In genomic region chr13:41357161-41357560, GRCm38 (mm10) we compare ENCODE assay signal across 12 mouse cellular contexts.
DNase-seq lines count a peak whose midpoint lies in the region; ATAC-seq lines count a peak whose summit lies in the region.
"Had no signal": no experiment of that assay in that cellular context is flagged by ENCODE, and none has a peak within 500 bp of the region (broad histone marks: within the 10 kb centered on the region; RNA-seq: fewer than 3 reads in every experiment).

No protein-coding gene starts in this region.

- no peaks in the 10 kb centered on the region for H3K9me3 ChIP-seq in heart, embryonic 10.5 days
- no peaks in the 10 kb centered on the region for H3K9me3 ChIP-seq in forebrain, embryonic 16.5 days (ENCODE audit: control insufficient read depth, low read length)
- H3K9me3 ChIP-seq in limb, embryonic 15.5 days = no peaks in the 10 kb centered on the region

- no peak for ATAC-seq in forebrain, embryonic 16.5 days
- ATAC-seq in limb, embryonic 15.5 days (ENCODE audit: insufficient number of reproducible peaks, low FRiP score, low TSS enrichment, low read depth) = no peak
- no peak for ATAC-seq in megakaryocyte-erythroid progenitor cell, adult 5-6 weeks (replicated peaks; ENCODE audit: low FRiP score, low TSS enrichment, poor library complexity, severe bottlenecking)
- ATAC-seq: inflammation-experienced regulatory T-cells, adult 6 months had no signal

- peak overlapping the region; percentile 65 for H3K4me2 ChIP-seq in forebrain, embryonic 16.5 days (ENCODE audit: low read length)
- H3K4me2 ChIP-seq in limb, embryonic 15.5 days = peak overlapping the region; percentile 62

- peak overlapping the region; percentile 72 for H3K4me3 ChIP-seq in heart, embryonic 10.5 days
- peak overlapping the region; percentile 72 for H3K4me3 ChIP-seq in forebrain, embryonic 16.5 days (replicated peaks; ENCODE audit: low read length)
- peak overlapping the region; percentile 68 for H3K4me3 ChIP-seq in limb, embryonic 15.5 days

- 80% methylated on average over 4 of the region's 4 CpGs for whole genome bisulfite sequencing in heart, embryonic 10.5 days
- 40% methylated on average over 4 of the region's 4 CpGs for WGBS in forebrain, embryonic 16.5 days
- WGBS in limb, embryonic 15.5 days = 59% methylated on average over 4 of the region's 4 CpGs

- peak overlapping the region; percentile 74 for H3K9ac ChIP-seq in forebrain, embryonic 16.5 days (replicated peaks; ENCODE audit: low read depth, low read length)
- no peak overlapping the region for H3K9ac ChIP-seq in limb, embryonic 15.5 days

- H3K27ac ChIP-seq in heart, embryonic 10.5 days = no peak overlapping the region
- no peak overlapping the region for H3K27ac ChIP-seq in forebrain, embryonic 16.5 days (ENCODE audit: low read length)
- H3K27ac ChIP-seq in limb, embryonic 15.5 days = peak overlapping the region; percentile 98; the same call in 1 of the 2 replicates
- H3K27ac ChIP-seq: macrophage had no signal

- no peak for DNase-seq in heart, embryonic 10.5 days (ENCODE audit: low spot score)
- DNase-seq in heart, adult 8-10 months (ENCODE audit: low spot score) = no peak
- DNase-seq in CD4-positive helper T cell, adult 2 months (ENCODE audit: low read depth, low spot score) = peak; percentile 40
- no peak for DNase-seq in left cerebral cortex, postnatal 10 days (ENCODE audit: extremely low spot score in 1 of 2, low spot score in 2 of 2)
- no peak for DNase-seq in retina, postnatal 1 day
- DNase-seq: B cell, adult 2 months; cerebellum, postnatal 14 days had no signal

- peaks cover 35% of the 10 kb centered on the region for H3K4me1 ChIP-seq in heart, embryonic 10.5 days
- peaks cover 61% of the 10 kb centered on the region for H3K4me1 ChIP-seq in forebrain, embryonic 16.5 days (replicated peaks; ENCODE audit: control insufficient read depth, insufficient read depth, low read length)
- peaks cover 54% of the 10 kb centered on the region for H3K4me1 ChIP-seq in limb, embryonic 15.5 days

- intact Hi-C loops in left cerebral cortex, postnatal 10 days (cut with DNase I) = loop anchor here (5.0 kb wide), 1 partner anchor 55 kb away; no protein-coding TSS in a partner anchor

- peaks cover 9% of the 10 kb centered on the region; the same call in 1 of the 2 replicates for H3K27me3 ChIP-seq in heart, embryonic 10.5 days (ENCODE audit: insufficient read depth, poor library complexity, severe bottlenecking)
- no peaks in the 10 kb centered on the region for H3K27me3 ChIP-seq in forebrain, embryonic 16.5 days (replicated peaks; ENCODE audit: control insufficient read depth, insufficient read depth, low read length)
- no peaks in the 10 kb centered on the region for H3K27me3 ChIP-seq in limb, embryonic 15.5 days

- no peaks in the 10 kb centered on the region for H3K36me3 ChIP-seq in heart, embryonic 10.5 days
- H3K36me3 ChIP-seq in forebrain, embryonic 16.5 days (ENCODE audit: control insufficient read depth, insufficient read depth) = no peaks in the 10 kb centered on the region
- H3K36me3 ChIP-seq in limb, embryonic 15.5 days = no peaks in the 10 kb centered on the region
